Mouse (Mus musculus) hindbrain, embryonic 10.5 days (tissue): Measurements from ENCODE around the gene Degs2. TPM values are rescaled to one million over a fixed set of nuclear protein-coding genes. Genes with fewer than 3 reads are reported as not detected.
A peak's percentile ranks its signal among the peaks of the same experiment; 100 is the strongest.
"Not testable (repeated sequence)": the region's sequence is repeated elsewhere in the genome, so short reads cannot be mapped to it uniquely, and the experiment has no call there.

ENCODE experiments used
- DNase-seq: peaks from one replicate; pipeline ENCODE4 v3.0.0-alpha.2; 2017; ENCODE audit warnings: low spot score
- H3K27ac ChIP-seq: fragments of 300-500 bp; sonication (generic); 2 replicates; pipeline ENCODE4 v1.5.1; 2016; ENCODE audit warnings: mild to moderate bottlenecking, moderate library complexity
- H3K27me3 ChIP-seq: fragments of 300-500 bp; sonication (generic); 2 replicates; pipeline ENCODE4 v1.6.1; 2016; ENCODE audit warnings: mild to moderate bottlenecking; ENCODE audit not compliant: poor library complexity, insufficient read depth, severe bottlenecking
- H3K36me3 ChIP-seq: fragments of 300-500 bp; sonication (generic); 2 replicates; pipeline ENCODE4 v1.6.1; 2016; ENCODE audit warnings: mild to moderate bottlenecking, moderate library complexity
- H3K4me1 ChIP-seq: fragments of 300-500 bp; sonication (generic); replicated peaks from 2 replicates; pipeline ENCODE4 v1.6.1; 2016; ENCODE audit warnings: mild to moderate bottlenecking
- H3K4me3 ChIP-seq: fragments of 300-500 bp; sonication (generic); 2 replicates; pipeline ENCODE4 v1.5.1; 2016; ENCODE audit warnings: mild to moderate bottlenecking, moderate library complexity
- H3K9me3 ChIP-seq: fragments of 300-500 bp; sonication (generic); 2 replicates; pipeline ENCODE4 v1.6.1; 2016; ENCODE audit warnings: mild to moderate bottlenecking, moderate library complexity
- whole genome bisulfite sequencing: fragments of 180-500 bp; shearing (Covaris S2); methylation state at CpG from one replicate; pipeline ENCODE4 v1.1.7; 2016; 5-methylcytosine and 5-hydroxymethylcytosine counted together
- polyA plus RNA-seq: library from polyadenylated mRNA; unstranded; fragments of >200 nt; fragmentation: Nextera tagmentation; extraction: Ambion mirVana; gene quantifications from 2 replicates; pipeline ENCODE4 v1.2.1, GENCODE M21; 2016

Degs2 gene
- polyA plus RNA-seq, 1 experiment from 2014 or later, result 2.1 TPM

DNA sequence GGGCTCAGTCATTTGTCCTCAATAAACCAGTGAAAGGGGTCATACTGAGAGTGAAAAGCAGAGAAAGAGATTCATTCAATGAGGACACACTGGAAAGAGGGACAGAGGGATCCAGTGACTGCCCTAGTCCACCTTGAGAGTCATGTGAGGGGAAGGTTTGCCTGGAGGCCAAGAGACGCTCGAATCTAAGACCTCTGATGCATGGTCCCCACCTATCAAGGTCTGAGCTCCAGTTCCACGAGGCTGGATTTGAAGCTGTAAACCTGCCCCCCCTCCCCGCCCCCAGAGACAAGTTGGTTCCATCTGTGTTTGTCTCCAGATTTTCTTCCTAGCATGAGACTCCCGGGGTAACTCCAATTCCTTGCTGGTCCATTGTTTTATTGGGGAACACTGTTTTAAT lies 13.7 kb upstream of the Degs2 start:
- 84% methylated on average over 5 of the region's 5 CpGs for WGBS
- no peak for DNase-seq
- H3K36me3 ChIP-seq, result no peaks in the 10 kb centered on the region
- H3K9me3 ChIP-seq, result 0 out of 2 replicates have a peak, but pooled peaks cover 3% of the 10 kb centered on the region
- no peaks in the 10 kb centered on the region for H3K27me3 ChIP-seq
- no peaks in the 10 kb centered on the region for H3K4me1 ChIP-seq
- H3K27ac ChIP-seq, result no peak overlapping the region
- H3K4me3 ChIP-seq, result no peak overlapping the region

DNA sequence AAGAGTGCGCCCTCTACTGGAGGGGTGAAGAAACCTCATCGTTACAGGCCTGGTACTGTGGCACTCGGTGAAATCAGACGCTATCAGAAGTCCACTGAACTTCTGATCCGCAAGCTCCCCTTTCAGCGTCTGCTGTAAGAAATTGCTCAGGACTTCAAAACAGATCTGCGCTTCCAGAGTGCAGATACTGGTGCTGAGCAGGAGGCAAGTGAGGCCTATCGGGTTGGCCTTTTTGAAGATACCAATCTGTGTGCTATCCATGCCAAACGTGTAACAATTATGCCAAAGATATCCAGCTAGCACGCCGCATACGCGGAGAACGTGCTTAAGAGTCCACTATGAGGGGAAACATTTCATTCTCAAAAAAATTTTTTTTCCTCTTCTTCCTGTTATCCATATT lies 11.9 kb upstream of the Degs2 start:
- H3K27me3 ChIP-seq, DNase-seq, H3K36me3 ChIP-seq, H3K4me1 ChIP-seq, H3K27ac ChIP-seq, H3K4me3 ChIP-seq, H3K9me3 ChIP-seq: not testable (repeated sequence)
- 95% methylated on average over 14 of the region's 14 CpGs for WGBS

DNA sequence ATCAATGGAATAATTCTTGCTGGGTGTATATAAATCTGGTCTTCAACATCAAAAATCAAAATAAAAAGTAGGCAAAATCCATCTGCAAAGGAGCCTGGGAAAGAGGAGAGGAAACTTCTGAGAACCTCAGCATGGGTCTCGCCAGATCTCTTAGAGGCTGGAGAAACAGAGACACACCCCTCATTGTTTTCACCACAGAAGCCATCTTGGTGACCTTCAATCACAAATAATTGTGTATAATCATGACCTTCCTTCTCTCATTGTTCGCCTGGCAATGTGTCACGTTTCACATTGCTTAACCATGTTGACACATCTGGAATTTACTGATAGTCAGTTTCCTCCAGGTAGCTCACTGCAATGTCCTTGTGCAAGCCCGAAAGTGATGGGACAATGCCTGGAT lies 10.4 kb upstream of the Degs2 start:
- H3K4me1 ChIP-seq, result no peaks in the 10 kb centered on the region
- H3K27ac ChIP-seq, result no peak overlapping the region
- 87% methylated on average over 4 of the region's 4 CpGs for WGBS
- H3K36me3 ChIP-seq, result no peaks in the 10 kb centered on the region
- DNase-seq, result no peak
- no peak overlapping the region for H3K4me3 ChIP-seq
- no peaks in the 10 kb centered on the region for H3K27me3 ChIP-seq
- H3K9me3 ChIP-seq, result 0 out of 2 replicates have a peak, but pooled peaks cover under 1% of the 10 kb centered on the region

DNA sequence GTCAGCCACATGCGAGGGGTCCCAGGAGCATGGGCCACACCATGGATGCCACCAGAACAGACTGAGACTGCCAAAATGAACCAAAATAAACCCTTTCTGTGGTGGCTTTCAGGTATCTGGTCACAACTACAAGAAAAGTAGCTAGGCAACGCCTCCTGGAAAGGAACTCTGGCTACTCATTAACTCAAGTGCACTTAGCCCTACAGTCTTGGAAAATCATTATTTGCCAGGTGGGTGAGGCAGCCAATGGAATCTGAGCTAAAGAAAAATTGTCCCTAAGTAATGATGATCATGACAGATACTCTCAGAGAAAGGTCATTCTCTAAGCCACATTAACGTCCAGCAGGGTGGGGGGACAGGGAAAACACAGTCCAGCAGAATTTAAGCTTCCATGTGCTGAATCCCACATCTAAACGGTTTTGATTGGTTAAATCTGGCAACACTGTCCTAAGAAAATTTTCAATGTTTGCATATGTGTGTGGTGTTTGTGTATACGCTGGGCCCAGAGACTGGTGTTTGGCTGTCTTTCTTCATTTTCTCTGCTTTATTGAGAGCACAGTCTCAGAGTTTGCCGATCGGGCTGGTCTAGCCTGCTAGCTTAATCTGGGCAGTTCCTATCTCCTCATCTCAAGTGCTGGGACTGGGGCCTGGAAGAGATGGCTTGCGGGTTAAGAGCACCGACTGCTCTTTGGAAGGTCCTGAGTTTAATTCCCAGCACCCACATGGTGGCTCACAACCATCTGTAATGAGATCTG lies 8.9 kb upstream of the Degs2 start:
- H3K4me1 ChIP-seq, result no peaks in the 10 kb centered on the region
- peak; percentile 1 for DNase-seq
- H3K36me3 ChIP-seq, result no peaks in the 10 kb centered on the region
- 89% methylated on average over 9 of the region's 9 CpGs for WGBS
- no peaks in the 10 kb centered on the region for H3K27me3 ChIP-seq
- no peaks in the 10 kb centered on the region for H3K9me3 ChIP-seq
- no peak overlapping the region for H3K4me3 ChIP-seq
- no peak overlapping the region for H3K27ac ChIP-seq

DNA sequence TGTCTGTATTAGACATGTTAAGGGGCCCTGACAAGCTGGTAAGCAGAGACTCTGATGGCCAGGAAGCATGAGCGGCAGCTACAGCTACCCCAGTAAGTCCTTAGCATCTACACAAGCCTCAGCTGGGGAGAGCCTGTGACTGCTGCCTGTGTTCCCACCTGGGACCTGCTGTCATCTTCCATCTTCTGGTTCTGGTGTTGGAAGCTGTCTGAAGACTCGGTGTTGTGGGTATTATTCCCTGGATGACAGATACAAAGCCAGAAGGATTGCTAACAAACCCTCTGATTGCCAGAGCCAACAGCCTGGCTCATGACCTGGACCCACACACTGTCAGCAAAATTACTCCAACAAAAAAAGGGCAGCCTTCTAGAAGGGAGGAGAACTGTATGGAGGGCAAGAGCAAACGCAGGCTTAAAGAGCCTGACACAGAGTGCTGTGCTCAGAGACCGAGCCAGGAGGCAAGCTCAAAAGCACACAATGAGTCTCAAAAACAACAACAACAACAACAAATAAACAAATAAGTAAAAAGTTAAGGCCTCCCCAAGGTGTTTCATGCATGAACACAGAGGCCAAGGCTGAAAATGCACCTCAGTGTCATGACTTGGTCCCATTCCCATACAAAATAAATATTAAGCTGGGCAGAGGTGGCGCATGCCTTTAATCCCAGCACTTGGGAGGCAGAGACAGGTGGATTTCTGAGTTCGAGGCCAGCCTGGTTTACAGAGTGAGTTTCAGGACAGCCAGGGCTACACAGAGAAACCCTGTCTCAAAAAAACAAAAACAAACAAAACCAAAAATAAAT lies 8.1 kb upstream of the Degs2 start:
- Histone ChIP-seq H3K27me3 (no peaks in the 10 kb centered on the region), H3K36me3 (no peaks in the 10 kb centered on the region), H3K27ac (no peak overlapping the region), H3K4me1 (no peaks in the 10 kb centered on the region), H3K4me3 (no peak overlapping the region), H3K9me3 (no peaks in the 10 kb centered on the region)
- DNase-seq, result peak; percentile 0
- WGBS, result 85% methylated on average over 6 of the region's 6 CpGs

DNA sequence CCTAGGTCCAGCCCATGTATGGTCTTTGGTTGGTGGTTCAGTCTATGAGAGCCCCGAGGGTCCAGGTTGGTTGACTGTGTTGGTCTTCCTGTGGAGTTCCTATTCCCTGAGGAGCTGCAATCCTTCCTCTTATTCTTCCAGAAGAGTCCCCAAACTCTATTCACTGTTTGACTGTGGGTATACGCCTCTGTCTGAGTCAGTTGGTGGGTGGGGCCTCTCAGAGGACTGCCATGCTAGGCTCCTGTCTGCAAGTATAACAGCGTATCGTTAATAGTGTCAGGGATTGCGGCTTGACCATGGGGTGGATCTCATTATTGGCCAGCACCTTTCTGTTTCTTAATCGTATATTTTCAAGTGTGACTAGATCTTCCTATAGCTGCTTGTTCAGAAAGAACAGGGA lies 7.3 kb upstream of the Degs2 start:
- Histone ChIP-seq H3K9me3 (no peaks in the 10 kb centered on the region), H3K27ac (no peak overlapping the region), H3K4me1 (no peaks in the 10 kb centered on the region), H3K27me3 (peaks cover 7% of the 10 kb centered on the region), H3K36me3 (no peaks in the 10 kb centered on the region), H3K4me3 (no peak overlapping the region)
- no peak for DNase-seq
- WGBS, result 89% methylated on average over 6 of the region's 6 CpGs

DNA sequence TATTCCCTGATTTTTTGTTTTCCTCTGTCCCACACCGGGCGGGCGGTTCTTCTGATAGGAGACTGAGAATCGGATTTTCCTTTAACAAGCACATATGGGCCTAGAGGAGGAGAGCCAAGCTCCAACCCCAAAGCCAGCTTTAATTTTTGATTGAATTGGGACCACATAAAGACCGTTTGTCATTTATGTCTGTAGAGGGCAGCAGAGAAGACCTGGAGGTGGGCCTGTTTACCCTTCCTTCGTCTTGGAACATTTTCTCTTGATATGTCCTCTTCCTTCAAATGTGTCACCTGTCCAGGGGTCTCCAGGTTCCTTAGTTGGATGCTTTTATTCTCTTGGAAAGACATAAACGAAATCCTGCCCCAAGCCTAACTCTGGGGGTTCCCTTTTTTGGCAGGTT lies 4.0 kb upstream of the Degs2 start:
- 50% methylated on average over 7 of the region's 7 CpGs for WGBS
- H3K4me1 ChIP-seq, result peaks cover 11% of the 10 kb centered on the region
- H3K27ac ChIP-seq, result no peak overlapping the region
- peaks cover 40% of the 10 kb centered on the region for H3K27me3 ChIP-seq
- H3K9me3 ChIP-seq, result no peaks in the 10 kb centered on the region
- H3K4me3 ChIP-seq, result no peak overlapping the region
- no peaks in the 10 kb centered on the region for H3K36me3 ChIP-seq
- no peak for DNase-seq

DNA sequence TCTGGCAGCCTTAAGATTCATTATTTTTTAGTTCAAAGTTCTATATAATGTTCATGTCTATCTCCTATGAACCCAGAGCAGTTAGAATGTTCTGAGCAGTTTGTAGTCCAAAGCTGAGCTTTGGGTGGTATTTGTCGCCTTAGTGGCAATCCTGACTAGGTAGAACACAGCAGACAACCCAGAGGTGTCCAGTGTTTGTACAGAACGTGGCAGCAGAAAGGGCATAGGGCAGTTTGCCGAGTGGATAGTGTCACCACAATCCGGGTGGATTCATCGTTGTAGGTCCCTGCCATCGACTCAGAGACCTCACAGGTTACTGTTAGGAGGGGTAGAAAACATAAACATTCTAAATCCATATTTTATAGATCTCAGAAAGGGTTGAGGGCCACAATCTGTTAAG lies 3.4 kb upstream of the Degs2 start:
- no peak for DNase-seq
- no peak overlapping the region for H3K4me3 ChIP-seq

DNA sequence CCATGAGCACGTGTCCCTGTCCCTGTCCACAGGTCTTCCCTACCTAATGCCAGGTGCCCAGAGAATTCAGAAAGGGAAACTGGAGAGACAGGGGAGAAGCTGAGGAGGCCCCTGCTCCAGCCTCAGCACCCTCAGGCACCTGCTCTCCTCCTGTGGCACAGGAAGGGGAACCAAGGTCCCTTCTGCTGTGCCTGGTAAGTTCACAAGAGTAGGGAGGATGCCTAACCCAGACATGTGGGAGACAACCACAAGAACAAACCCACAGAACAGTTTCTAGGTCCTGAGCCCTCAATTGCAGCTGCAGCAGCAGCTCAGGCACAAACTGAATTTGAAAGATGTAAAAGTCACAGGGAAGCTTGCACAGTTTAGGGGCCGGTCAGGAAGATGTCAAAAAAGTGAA lies 894 bp downstream of the Degs2 start:
- Histone ChIP-seq H3K27me3 (peaks cover 63% of the 10 kb centered on the region), H3K4me3 (no peak overlapping the region), H3K4me1 (peaks cover 15% of the 10 kb centered on the region), H3K9me3 (no peaks in the 10 kb centered on the region), H3K27ac (no peak overlapping the region), H3K36me3 (no peaks in the 10 kb centered on the region)
- no peak for DNase-seq
- WGBS, result 62% methylated on average over 2 of the region's 2 CpGs

More for the DNA sequence above, 3.4 kb upstream of the Degs2 start:
- no peaks in the 10 kb centered on the region for H3K36me3 ChIP-seq
- WGBS, result 89% methylated on average over 6 of the region's 6 CpGs
- peaks cover 11% of the 10 kb centered on the region for H3K4me1 ChIP-seq
- no peak overlapping the region for H3K27ac ChIP-seq
- H3K27me3 ChIP-seq, result peaks cover 46% of the 10 kb centered on the region
- H3K9me3 ChIP-seq, result no peaks in the 10 kb centered on the region

DNA sequence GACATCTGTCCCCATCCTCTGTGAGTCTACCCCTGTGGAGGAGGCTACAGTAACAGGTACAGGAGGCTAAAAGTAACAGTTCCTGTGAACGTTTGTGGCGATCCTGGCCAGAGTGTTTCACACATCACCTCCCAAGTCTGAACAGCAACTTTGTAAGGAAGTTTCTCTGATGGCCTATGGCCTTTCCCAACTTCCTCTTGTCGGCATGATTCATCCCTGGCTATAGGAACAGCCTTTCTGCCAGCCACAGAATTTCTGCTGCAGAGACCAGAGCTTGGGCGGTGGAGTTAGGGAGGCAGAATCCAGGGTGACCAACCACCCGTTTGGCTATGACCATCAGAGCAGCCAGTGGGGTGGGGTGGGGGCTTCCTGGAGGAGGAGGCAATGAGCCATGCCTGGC lies 2.1 kb downstream of the Degs2 start:
- Histone ChIP-seq H3K9me3 (no peaks in the 10 kb centered on the region), H3K4me3 (no peak overlapping the region), H3K36me3 (no peaks in the 10 kb centered on the region), H3K27ac (no peak overlapping the region), H3K27me3 (peaks cover 62% of the 10 kb centered on the region), H3K4me1 (peaks cover 15% of the 10 kb centered on the region)
- DNase-seq, result no peak
- 81% methylated on average over 5 of the region's 5 CpGs for WGBS

DNA sequence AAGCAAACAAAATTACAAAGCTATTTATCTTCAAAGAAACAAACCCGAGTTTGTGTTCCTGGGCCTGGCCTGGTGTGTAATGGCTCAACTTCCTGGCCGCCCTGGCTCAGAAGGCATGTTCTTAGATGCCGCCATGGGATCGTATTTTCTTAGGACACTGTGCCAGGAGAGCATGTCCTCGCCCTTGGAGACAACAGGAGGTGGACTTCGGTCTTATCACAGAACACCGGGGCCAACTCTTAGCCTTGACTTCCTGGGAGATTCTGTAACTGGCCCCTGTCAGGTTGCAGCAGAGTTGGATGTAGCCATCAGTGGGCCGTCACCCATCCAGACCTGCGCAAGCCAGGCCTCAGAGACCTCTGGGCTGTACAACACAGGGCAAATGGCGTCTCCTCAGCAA lies 2.5 kb downstream of the Degs2 start:
- Histone ChIP-seq H3K4me1 (peaks cover 16% of the 10 kb centered on the region), H3K4me3 (no peak overlapping the region), H3K27me3 (peaks cover 58% of the 10 kb centered on the region), H3K36me3 (no peaks in the 10 kb centered on the region), H3K9me3 (no peaks in the 10 kb centered on the region), H3K27ac (no peak overlapping the region)
- 82% methylated on average over 10 of the region's 10 CpGs for WGBS
- DNase-seq, result no peak

DNA sequence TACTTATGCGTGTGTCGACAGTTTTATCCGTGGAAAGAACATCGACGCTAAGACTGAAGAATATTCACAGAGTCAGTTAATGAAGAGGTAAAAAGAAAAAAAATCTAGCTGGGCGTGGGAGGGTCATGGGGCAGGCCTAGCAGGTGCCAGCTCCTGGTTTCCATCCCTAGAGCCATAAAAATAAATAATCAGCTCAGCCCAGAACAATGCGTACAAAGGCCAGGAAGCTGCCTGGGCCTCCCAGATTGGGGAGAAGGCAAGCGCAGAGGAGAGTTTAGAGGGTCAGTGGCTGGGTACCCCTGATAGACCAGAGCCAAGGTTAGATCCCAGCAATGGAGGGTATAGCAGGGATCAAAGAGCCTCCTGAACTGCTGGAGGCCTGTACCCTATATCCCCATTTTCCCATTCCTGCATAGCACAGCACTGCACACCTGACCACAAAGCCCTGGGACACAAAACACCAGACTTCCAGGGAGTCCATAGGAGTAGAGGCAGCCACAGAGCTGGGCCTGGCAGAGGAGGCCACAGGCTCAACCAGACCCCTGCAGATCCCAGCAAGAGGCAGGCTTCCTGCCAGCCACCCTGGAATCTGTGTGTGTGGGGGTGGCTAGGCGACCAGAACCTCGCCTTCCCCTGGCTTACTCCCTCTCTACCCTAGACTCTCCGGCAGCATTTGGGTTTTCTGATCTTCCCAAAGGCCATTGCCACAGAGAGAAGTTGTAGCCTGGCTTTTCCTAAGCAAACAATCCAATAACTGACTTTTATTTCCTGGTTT lies 3.2 kb downstream of the Degs2 start:
- H3K4me3 ChIP-seq, result no peak overlapping the region
- no peaks in the 10 kb centered on the region for H3K36me3 ChIP-seq
- 84% methylated on average over 11 of the region's 11 CpGs for WGBS
- DNase-seq, result no peak
- peaks cover 17% of the 10 kb centered on the region for H3K4me1 ChIP-seq
- no peaks in the 10 kb centered on the region for H3K9me3 ChIP-seq
- peak overlapping the region; percentile 23; the same call in 1 of the 2 replicates for H3K27ac ChIP-seq
- H3K27me3 ChIP-seq, result peaks cover 51% of the 10 kb centered on the region

DNA sequence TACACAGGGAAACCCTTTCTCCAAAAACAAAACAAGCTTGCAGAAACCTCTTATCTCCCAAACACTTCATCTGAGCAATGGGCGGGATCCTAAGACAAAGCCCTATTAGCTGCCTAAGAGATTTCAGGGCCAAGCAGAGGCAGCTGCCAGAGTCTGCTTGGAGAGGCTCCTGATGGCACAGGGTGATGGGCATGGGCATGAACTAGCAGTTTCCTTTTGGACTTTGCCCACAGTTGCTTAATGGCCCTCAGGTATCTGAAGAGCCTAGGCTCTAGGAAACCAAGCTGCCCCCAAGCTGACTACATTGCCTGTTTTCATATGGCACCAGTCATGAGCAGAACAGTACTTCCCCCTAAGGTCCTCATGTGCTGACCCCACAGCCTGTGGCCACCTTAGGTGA lies 7.9 kb downstream of the Degs2 start:
- WGBS, result 95% methylated on average over 1 of the region's 1 CpGs
- peaks cover 7% of the 10 kb centered on the region for H3K36me3 ChIP-seq
- no peak overlapping the region for H3K4me3 ChIP-seq
- no peaks in the 10 kb centered on the region for H3K9me3 ChIP-seq
- DNase-seq, result no peak
- no peak overlapping the region for H3K27ac ChIP-seq
- H3K27me3 ChIP-seq, result peaks cover 6% of the 10 kb centered on the region; the same call in 1 of the 2 replicates
- H3K4me1 ChIP-seq, result peaks cover 17% of the 10 kb centered on the region
